Mouse (Mus musculus): Measurements from ENCODE around the gene Cib3. TPM values are rescaled to one million over a fixed set of nuclear protein-coding genes. Genes with fewer than 3 reads are reported as not detected.

The Cib3 gene
- total and polyA plus RNA-seq, 3 experiments: not detected

- peaks cover 0 to 18% of the 10 kb centered on the region in 2 experiments; a peak in 2 of 4 replicates for H3K4me1 ChIP-seq (ENCODE audit: control insufficient read depth in 1 of 2, insufficient read depth in 2 of 2, low read length in 2 of 2)
- H3K9ac ChIP-seq (ENCODE audit: control insufficient read depth, low read depth, low read length, poor library complexity, severe bottlenecking): peak within 1 kb of the TSS; percentile 75
Measured at GRCm38 (mm10) chr8:72219541-72220363, 7.1 kb upstream of the Cib3 start, which contains the start of gene Fam32a. Fam32a (plus strand) TSS chr8:72219730.

DNA sequence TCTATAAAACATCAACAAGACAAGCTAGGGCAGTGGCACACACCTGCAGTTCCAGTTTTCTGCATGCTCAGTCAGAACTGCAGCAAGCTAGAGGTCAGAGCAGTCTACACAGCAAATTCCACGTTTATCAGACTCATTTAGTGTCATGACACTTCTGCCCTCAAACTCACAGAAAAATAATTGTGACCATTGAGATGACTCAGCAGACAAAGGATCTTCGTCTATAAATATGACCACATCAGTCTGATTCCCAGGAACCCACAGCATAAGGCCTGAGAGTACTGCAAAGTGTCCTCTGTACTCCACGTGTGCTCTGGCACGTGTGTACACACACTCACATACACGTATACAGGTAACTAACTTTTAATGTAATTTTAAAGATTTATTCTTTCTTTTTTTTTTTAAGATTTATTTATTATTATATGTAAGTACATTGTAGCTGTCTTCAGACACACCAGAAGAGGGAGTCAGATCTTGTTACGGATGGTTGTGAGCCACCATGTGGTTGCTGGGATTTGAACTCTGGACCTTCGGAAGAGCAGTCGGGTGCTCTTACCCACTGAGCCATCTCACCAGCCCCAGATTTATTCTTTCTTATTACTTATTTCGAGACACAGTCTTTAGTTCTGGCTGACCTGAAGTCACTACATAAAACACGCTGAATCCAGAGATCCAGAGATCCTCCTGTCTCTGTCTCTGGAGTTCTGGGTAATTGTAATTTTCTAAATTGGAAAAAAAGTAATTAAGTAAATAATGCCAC lies 6.3 kb upstream of the Cib3 start:
- no peaks in the 10 kb centered on the region for H3K9me3 ChIP-seq (replicated peaks; ENCODE audit: insufficient read depth, low read length)
- H3K27ac ChIP-seq (ENCODE audit: control insufficient read depth, low read depth, low read length): peak overlapping the region; percentile 51
- peaks cover 0 to 18% of the 10 kb centered on the region in 2 experiments; a peak in 2 of 4 replicates for H3K4me1 ChIP-seq (ENCODE audit: control insufficient read depth in 1 of 2, insufficient read depth in 2 of 2, low read length in 2 of 2)
- peak overlapping the region; percentile 61 for H3K9ac ChIP-seq (ENCODE audit: control insufficient read depth, low read depth, low read length, poor library complexity, severe bottlenecking)
- peak; percentile 49 for DNase-seq (ENCODE audit: low read depth, low spot score)
- peaks cover 0 to 8% of the 10 kb centered on the region in 2 experiments; a peak in 2 of 4 replicates for H3K36me3 ChIP-seq (ENCODE audit: control insufficient read depth in 1 of 2, insufficient read depth in 2 of 2, low read length in 2 of 2)
- H3K27me3 ChIP-seq (ENCODE audit: control insufficient read depth in 1 of 2, insufficient read depth in 2 of 2, low read length in 2 of 2): no peaks in the 10 kb centered on the region
- peak overlapping the region; percentile 59 to 76 for H3K4me3 ChIP-seq (ENCODE audit: control insufficient read depth in 1 of 2, insufficient read depth in 1 of 2, low read depth in 2 of 2, low read length in 2 of 2)
- H3K79me2 ChIP-seq (ENCODE audit: control insufficient read depth, insufficient read depth, low read length, poor library complexity): peaks cover 23% of the 10 kb centered on the region
- peak; percentile 29; the same call in 1 of the 2 replicates for TF ChIP-seq MXI1 (IDR thresholded peaks at IDR 0.05; ENCODE audit: low read depth, low read length)
- no peak for TF ChIP-seq JUND (IDR thresholded peaks at IDR 0.05; ENCODE audit: low read depth, low read length)

More at GRCm38 (mm10) chr8:72219541-72220363, 7.1 kb upstream of the Cib3 start, which contains the start of gene Fam32a:
- TF ChIP-seq MAFK (IDR thresholded peaks at IDR 0.05; ENCODE audit: borderline replicate concordance, low read depth, low read length) (no peak), TAL1 (IDR thresholded peaks at IDR 0.05; ENCODE audit: low read length) (no peak), HCFC1 (IDR thresholded peaks at IDR 0.05; ENCODE audit: low read depth, low read length) (peak; percentile 90), USF2 (IDR thresholded peaks at IDR 0.05; ENCODE audit: borderline replicate concordance in 1 of 2, insufficient read depth in 1 of 2, low read depth in 1 of 2, low read length in 2 of 2) (no peak), POLR2A (IDR thresholded peaks at IDR 0.05; ENCODE audit: control insufficient read depth in 1 of 2, insufficient read depth in 1 of 2, low read depth in 1 of 2, low read length in 2 of 2, poor library complexity in 1 of 2) (peak; percentile 44 to 62; a peak in 3 of 4 replicates), ETS1 (IDR thresholded peaks at IDR 0.05; ENCODE audit: low read depth, low read length) (peak; percentile 58; the same call in 1 of the 2 replicates), BHLHE40 (IDR thresholded peaks at IDR 0.05; ENCODE audit: borderline replicate concordance, low read depth, low read length) (peak; percentile 75; the same call in 1 of the 2 replicates), MXI1 (IDR thresholded peaks at IDR 0.05; ENCODE audit: low read depth, low read length) (peak; percentile 81), MAX (IDR thresholded peaks at IDR 0.05; ENCODE audit: low read length) (peak; percentile 75), USF1 (IDR thresholded peaks at IDR 0.05; ENCODE audit: low read depth, low read length) (peak; percentile 66), ZMIZ1 (IDR thresholded peaks at IDR 0.05; ENCODE audit: low read depth, low read length) (no peak), POLR2AphosphoS2 (IDR thresholded peaks at IDR 0.05; ENCODE audit: low read length) (peak; percentile 54; the same call in 1 of the 2 replicates), TBP (IDR thresholded peaks at IDR 0.05; ENCODE audit: low read depth, low read length) (peak; percentile 76), KAT2A (conservative IDR thresholded peaks at IDR 0.05; ENCODE audit: low read depth, low read length) (peak; percentile 63), MYC (IDR thresholded peaks at IDR 0.05; ENCODE audit: low read depth, low read length) (peak; percentile 88), NRF1 (IDR thresholded peaks at IDR 0.05; ENCODE audit: insufficient read depth, low read depth, low read length, poor library complexity, severe bottlenecking) (peak; percentile 66), NELFE (IDR thresholded peaks at IDR 0.05; ENCODE audit: low read depth, low read length) (peak; percentile 68; the same call in 1 of the 2 replicates), MEF2A (IDR thresholded peaks at IDR 0.05; ENCODE audit: extremely low read depth, insufficient replicate concordance, low read depth, low read length, poor library complexity, severe bottlenecking) (no peak), E2F4 (IDR thresholded peaks at IDR 0.05; ENCODE audit: borderline replicate concordance, low read depth, low read length) (no peak), MYB (IDR thresholded peaks at IDR 0.05; ENCODE audit: low read depth, low read length) (no peak), ELF1 (IDR thresholded peaks at IDR 0.05; ENCODE audit: low read depth, low read length) (peak; percentile 97), ZNF384 (IDR thresholded peaks at IDR 0.05; ENCODE audit: low read depth, low read length) (no peak), SIN3A (IDR thresholded peaks at IDR 0.05; ENCODE audit: low read length) (peak; percentile 85)
- no peaks in the 10 kb centered on the region for H3K9me3 ChIP-seq (replicated peaks; ENCODE audit: insufficient read depth, low read length)
- peaks cover 23% of the 10 kb centered on the region for H3K79me2 ChIP-seq (ENCODE audit: control insufficient read depth, insufficient read depth, low read length, poor library complexity)
- H3K4me3 ChIP-seq (ENCODE audit: control insufficient read depth in 1 of 2, insufficient read depth in 1 of 2, low read depth in 2 of 2, low read length in 2 of 2): peak within 1 kb of the TSS; percentile 76 to 81
- H3K36me3 ChIP-seq (ENCODE audit: control insufficient read depth in 1 of 2, insufficient read depth in 2 of 2, low read length in 2 of 2): peaks cover 0 to 8% of the 10 kb centered on the region in 2 experiments; a peak in 2 of 4 replicates
- DNase-seq (ENCODE audit: low read depth, low spot score): peak; percentile 99
- H3K27me3 ChIP-seq (ENCODE audit: control insufficient read depth in 1 of 2, insufficient read depth in 2 of 2, low read length in 2 of 2): no peaks in the 10 kb centered on the region
- H3K27ac ChIP-seq (ENCODE audit: control insufficient read depth, low read depth, low read length): peak within 1 kb of the TSS; percentile 51
